Comparison of ENCODE assay signal across 13 mouse cellular contexts in genomic region chr1:91076946-91077345, GRCm38 (mm10).
DNase-seq lines count a peak whose midpoint lies in the region; ATAC-seq and TF ChIP-seq lines count a peak whose summit lies in the region.
"Had no signal": no experiment of that assay in that cellular context is flagged by ENCODE, and none has a peak within 500 bp of the region (broad histone marks: within the 10 kb centered on the region; RNA-seq: fewer than 3 reads in every experiment).

No protein-coding gene starts in this region.

- TF ChIP-seq CTCF in left cerebral cortex, adult 2 months (IDR thresholded peaks at IDR 0.05): no peak

- H3K4me1 ChIP-seq in intestine, embryonic 14.5 days (replicated peaks; ENCODE audit: control insufficient read depth, insufficient read depth, low read length): peaks cover 23% of the 10 kb centered on the region
- peaks cover 23% of the 10 kb centered on the region; the same call in 1 of the 2 replicates for H3K4me1 ChIP-seq in intestine, embryonic 16.5 days (ENCODE audit: control insufficient read depth, insufficient read depth, low read length)
- peaks cover 0 to 3% of the 10 kb centered on the region in 2 experiments; a peak in 1 of 4 replicates for H3K4me1 ChIP-seq in ES-E14 (ENCODE audit: control insufficient read depth in 2 of 2, insufficient read depth in 2 of 2, low read length in 2 of 2, poor library complexity in 1 of 2)
- peaks cover 63% of the 10 kb centered on the region for H3K4me1 ChIP-seq in heart, embryonic 16.5 days (ENCODE audit: control insufficient read depth, insufficient read depth, low read length)

- in situ Hi-C loops in ES-E14 (cut with MboI; ENCODE audit: low sequenced_read_pairs in 2 of 2, unreplicated experiment in 2 of 2): no loop called here

- H3K27me3 ChIP-seq in intestine, embryonic 14.5 days (replicated peaks; ENCODE audit: control insufficient read depth, insufficient read depth, low read length): no peaks in the 10 kb centered on the region
- H3K27me3 ChIP-seq in intestine, embryonic 16.5 days (replicated peaks; ENCODE audit: control insufficient read depth, insufficient read depth, low read length): no peaks in the 10 kb centered on the region
- no peaks in the 10 kb centered on the region for H3K27me3 ChIP-seq in heart, embryonic 16.5 days (ENCODE audit: control insufficient read depth, insufficient read depth, low read length)

- no peaks in the 10 kb centered on the region for H3K9me3 ChIP-seq in intestine, embryonic 14.5 days (ENCODE audit: control insufficient read depth, low read length)
- no peaks in the 10 kb centered on the region for H3K9me3 ChIP-seq in intestine, embryonic 16.5 days (ENCODE audit: control insufficient read depth, low read length)
- no peaks in the 10 kb centered on the region for H3K9me3 ChIP-seq in ES-E14 (ENCODE audit: control insufficient read depth, insufficient read depth, low read depth, low read length)
- no peaks in the 10 kb centered on the region for H3K9me3 ChIP-seq in heart, embryonic 16.5 days (replicated peaks; ENCODE audit: control insufficient read depth, low read length)

- ATAC-seq in intestine, embryonic 14.5 days (replicated peaks; ENCODE audit: low FRiP score, low TSS enrichment, low read depth): peak; percentile 61
- no peak for ATAC-seq in intestine, embryonic 16.5 days
- ATAC-seq in heart, embryonic 16.5 days (replicated peaks; ENCODE audit: extremely low read depth, insufficient read depth, low FRiP score): no peak

- H3K27ac ChIP-seq in intestine, embryonic 14.5 days (ENCODE audit: low read depth): peak overlapping the region; percentile 6; the same call in 1 of the 2 replicates
- no peak overlapping the region for H3K27ac ChIP-seq in intestine, embryonic 16.5 days (ENCODE audit: low read length)
- 0 out of 2 replicates have a peak overlapping the region, but pooled peaks have one; percentile 9 for H3K27ac ChIP-seq in ES-E14 (ENCODE audit: insufficient read depth, low read depth, low read length, poor library complexity, severe bottlenecking)
- peak overlapping the region; percentile 78 for H3K27ac ChIP-seq in heart, embryonic 16.5 days (ENCODE audit: low read length)
- no peak overlapping the region for H3K27ac ChIP-seq in left cerebral cortex, adult 2 months
- H3K27ac ChIP-seq: liver, embryonic 14.5 days had no signal

- WGBS in intestine, embryonic 14.5 days: 44% methylated on average over 8 of the region's 8 CpGs
- 55% methylated on average over 8 of the region's 8 CpGs for WGBS in intestine, embryonic 16.5 days
- WGBS in heart, embryonic 16.5 days: 54% methylated on average over 8 of the region's 8 CpGs

- no peak overlapping the region for H3K4me2 ChIP-seq in intestine, embryonic 14.5 days (ENCODE audit: low read length)
- H3K4me2 ChIP-seq in intestine, embryonic 16.5 days (ENCODE audit: low read depth, low read length): no peak overlapping the region
- H3K4me2 ChIP-seq in heart, embryonic 16.5 days (ENCODE audit: low read depth, low read length): no peak overlapping the region
- H3K4me2 ChIP-seq: midbrain, embryonic 11.5 days had no signal

- H3K4me3 ChIP-seq in intestine, embryonic 14.5 days (ENCODE audit: low read depth, low read length): no peak overlapping the region
- no peak overlapping the region for H3K4me3 ChIP-seq in intestine, embryonic 16.5 days (ENCODE audit: low read length)
- H3K4me3 ChIP-seq in ES-E14 (ENCODE audit: insufficient read depth in 1 of 2, low read depth in 1 of 2, low read length in 2 of 2, poor library complexity in 1 of 2, severe bottlenecking in 1 of 2): no peak overlapping the region
- no peak overlapping the region for H3K4me3 ChIP-seq in heart, embryonic 16.5 days (ENCODE audit: low read length)
- no peak overlapping the region for H3K4me3 ChIP-seq in left cerebral cortex, adult 2 months

- no peak overlapping the region for H3K9ac ChIP-seq in intestine, embryonic 14.5 days (ENCODE audit: low read length)
- H3K9ac ChIP-seq in intestine, embryonic 16.5 days (ENCODE audit: low read depth, low read length): no peak overlapping the region
- no peak overlapping the region for H3K9ac ChIP-seq in ES-E14 (ENCODE audit: insufficient read depth, low read depth, low read length, poor library complexity, severe bottlenecking)
- H3K9ac ChIP-seq in heart, embryonic 16.5 days (ENCODE audit: low read length): peak overlapping the region; percentile 49
- H3K9ac ChIP-seq: liver, embryonic 14.5 days had no signal

- intact Hi-C loops in left cerebral cortex, adult 2 months (cut with DNase I): no loop called here

- H3K36me3 ChIP-seq in intestine, embryonic 14.5 days (ENCODE audit: control insufficient read depth, insufficient read depth, low read length): no peaks in the 10 kb centered on the region
- H3K36me3 ChIP-seq in intestine, embryonic 16.5 days (ENCODE audit: control insufficient read depth, insufficient read depth, low read length): no peaks in the 10 kb centered on the region; the same call in 1 of the 2 replicates
- peaks cover 3% of the 10 kb centered on the region; the same call in 1 of the 2 replicates for H3K36me3 ChIP-seq in ES-E14 (ENCODE audit: control insufficient read depth, insufficient read depth, low read length, poor library complexity, severe bottlenecking)
- H3K36me3 ChIP-seq in heart, embryonic 16.5 days (ENCODE audit: control insufficient read depth, insufficient read depth): 0 out of 2 replicates have a peak, but pooled peaks cover 5% of the 10 kb centered on the region

- peak; percentile 72 for DNase-seq in embryo, embryonic 10 days (ENCODE audit: low spot score)
- DNase-seq in embryo, embryonic 9.5 days (ENCODE audit: extremely low spot score): no peak
- DNase-seq in intestine, embryonic 14.5 days (ENCODE audit: low spot score): no peak
- no peak for DNase-seq in ES-E14 (ENCODE audit: low read depth, low spot score)
- no peak for DNase-seq in layer of hippocampus, adult 11-12 months (ENCODE audit: low spot score)
- no peak for DNase-seq in left cerebral cortex, adult 2 months (ENCODE audit: extremely low spot score in 1 of 2, low spot score in 2 of 2)
- DNase-seq: cerebellum, adult 11 months; kidney, postnatal 14 days; thymus, postnatal 25 days had no signal

TF ChIP-seq in ES-E14, 5 proteins besides CTCF, POLR2A, EP300 and RAD21:
- no peak for TF ChIP-seq HCFC1 (IDR thresholded peaks at IDR 0.05; ENCODE audit: borderline replicate concordance, insufficient read depth, low read length)
- no peak for TF ChIP-seq ZC3H11A (IDR thresholded peaks at IDR 0.05; ENCODE audit: borderline replicate concordance, low read depth, low read length)
- TF ChIP-seq CHD2 (IDR thresholded peaks at IDR 0.05; ENCODE audit: low read depth, low read length): no peak
- no peak for TF ChIP-seq ZNF384 (IDR thresholded peaks at IDR 0.05; ENCODE audit: low read depth, low read length)
- no peak for TF ChIP-seq MAFK (IDR thresholded peaks at IDR 0.05; ENCODE audit: insufficient read depth, low read depth, low read length)

Comparison
In these comparisons a context has a peak if more than half of its experiments do, and no peak if none do; other contexts are left out.
1. H3K27ac ChIP-seq: peak in intestine, embryonic 14.5 days (single experiment), ES-E14 (single experiment) and heart, embryonic 16.5 days (single experiment); none in intestine, embryonic 16.5 days (single experiment) and left cerebral cortex, adult 2 months (single experiment).